Mouse (Mus musculus): Measurements from ENCODE around the gene Hmgb1. TPM values are rescaled to one million over a fixed set of nuclear protein-coding genes. Genes with fewer than 3 reads are reported as not detected.

The Hmgb1 gene
- polyA plus RNA-seq, 1 experiment: 760 TPM

GRCm38 (mm10) chr5:149071546-149071945 is 112.7 kb downstream of the Hmgb1 start:
- no peak for TF ChIP-seq GATA1 (IDR thresholded peaks at IDR 0.05; ENCODE audit: low read length)

- no peak for TF ChIP-seq GATA1 (IDR thresholded peaks at IDR 0.05; ENCODE audit: low read length)
Observed at GRCm38 (mm10) chr5:149068745-149069144, 115.5 kb downstream of the Hmgb1 start.

- TF ChIP-seq GATA1 (IDR thresholded peaks at IDR 0.05; ENCODE audit: low read length): no peak
Observed at GRCm38 (mm10) chr5:149068247-149068740, 116.0 kb downstream of the Hmgb1 start.

DNA sequence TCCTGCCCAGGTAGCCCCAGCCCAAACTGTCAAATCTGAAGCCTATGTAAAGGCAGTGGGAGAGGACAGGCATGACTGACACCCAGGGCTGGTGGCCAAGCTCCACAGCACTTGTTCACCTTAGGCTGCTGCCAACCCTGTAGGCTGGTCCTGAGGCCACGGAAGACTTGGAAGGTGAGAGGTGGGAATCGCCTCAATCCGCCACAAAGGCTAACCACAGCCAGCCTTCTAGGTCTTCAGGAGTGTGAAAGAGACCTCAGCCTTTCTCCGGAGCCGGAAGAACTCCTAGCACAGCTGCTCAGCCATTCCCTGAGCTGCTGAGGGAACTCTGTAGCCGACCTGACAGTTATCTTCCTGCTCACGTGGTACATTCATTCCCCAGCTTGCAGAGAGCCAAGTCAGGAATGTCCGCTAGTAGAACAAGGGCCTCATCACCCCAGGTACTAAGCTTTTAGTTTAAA is 116.8 kb downstream of the Hmgb1 start:
- TF ChIP-seq GATA1 (IDR thresholded peaks at IDR 0.05; ENCODE audit: low read length): no peak

DNA sequence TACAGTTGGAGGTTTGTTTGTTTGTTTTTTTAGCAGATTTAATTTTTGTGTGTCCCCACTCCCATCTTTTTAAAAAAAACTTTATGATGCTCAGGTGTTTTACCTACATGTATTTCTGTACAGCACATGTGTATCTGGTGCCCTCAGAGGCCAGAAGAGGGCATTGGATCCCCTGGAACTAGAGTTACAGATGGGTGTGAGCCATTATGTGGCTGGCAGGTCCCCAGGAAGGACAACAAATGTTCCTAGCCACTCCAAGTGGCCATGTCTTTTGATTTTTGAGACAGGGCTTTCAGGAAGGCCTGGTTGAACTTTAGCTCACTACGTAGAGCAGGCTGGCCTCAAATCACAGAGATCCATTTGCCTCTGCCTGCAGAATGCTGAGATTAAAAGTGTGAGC is 121.5 kb downstream of the Hmgb1 start:
- no peak for TF ChIP-seq GATA1 (IDR thresholded peaks at IDR 0.05; ENCODE audit: low read length)

- no peak for TF ChIP-seq GATA1 (IDR thresholded peaks at IDR 0.05; ENCODE audit: low read length)
Observed at GRCm38 (mm10) chr5:149053352-149054168, 130.7 kb downstream of the Hmgb1 start.

GRCm38 (mm10) chr5:149052421-149053338 is 131.6 kb downstream of the Hmgb1 start:
- no peak for TF ChIP-seq GATA1 (IDR thresholded peaks at IDR 0.05; ENCODE audit: low read length)

GRCm38 (mm10) chr5:149051571-149052420 is 132.5 kb downstream of the Hmgb1 start:
- TF ChIP-seq GATA1 (IDR thresholded peaks at IDR 0.05; ENCODE audit: low read length): no peak

GRCm38 (mm10) chr5:149051194-149051570 is 133.1 kb downstream of the Hmgb1 start:
- TF ChIP-seq GATA1 (IDR thresholded peaks at IDR 0.05; ENCODE audit: low read length): no peak

GRCm38 (mm10) chr5:149050588-149051160 is 133.6 kb downstream of the Hmgb1 start:
- no peak for TF ChIP-seq GATA1 (IDR thresholded peaks at IDR 0.05; ENCODE audit: low read length)

DNA sequence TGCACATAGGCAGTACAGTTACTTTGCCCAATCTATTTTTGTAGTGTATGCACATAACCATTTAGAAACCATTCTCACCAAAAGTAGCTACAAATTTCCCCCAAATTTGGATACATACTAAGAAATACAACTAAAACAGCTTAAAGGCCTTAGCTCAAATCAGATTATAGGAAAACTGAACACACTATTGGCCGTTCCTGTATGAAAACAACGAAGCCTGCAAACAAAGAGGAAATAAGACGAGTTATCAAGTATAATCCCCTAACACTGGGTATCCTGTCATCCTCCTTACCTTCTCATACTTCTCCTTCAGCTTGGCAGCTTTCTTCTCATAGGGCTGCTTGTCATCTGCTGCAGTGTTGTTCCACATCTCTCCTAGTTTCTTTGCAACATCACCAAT is 134.9 kb downstream of the Hmgb1 start:
- TF ChIP-seq GATA1 (IDR thresholded peaks at IDR 0.05; ENCODE audit: low read length): no peak

GRCm38 (mm10) chr5:149048961-149049360 is 135.3 kb downstream of the Hmgb1 start:
- no peak for TF ChIP-seq GATA1 (IDR thresholded peaks at IDR 0.05; ENCODE audit: low read length)

DNA sequence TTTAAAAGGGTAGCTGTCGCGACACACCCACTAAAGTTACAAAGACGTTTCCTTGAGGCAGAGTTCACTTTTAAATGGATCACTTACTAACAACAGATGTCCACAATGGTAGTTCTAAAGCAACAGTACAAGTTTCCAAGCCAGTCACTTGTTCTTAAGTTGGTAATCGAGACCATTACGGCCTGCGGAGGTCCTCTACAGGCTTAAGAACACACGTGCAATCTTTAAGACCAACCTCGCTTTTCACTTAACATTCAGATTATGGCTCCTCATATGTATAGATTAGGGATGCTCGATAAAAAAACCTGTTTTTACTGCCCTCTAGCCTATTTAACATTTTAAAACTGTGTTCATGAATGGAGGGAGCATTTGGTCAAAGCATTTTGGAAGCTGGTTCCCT is 137.6 kb downstream of the Hmgb1 start:
- no peak for TF ChIP-seq GATA1 (IDR thresholded peaks at IDR 0.05; ENCODE audit: low read length)

GRCm38 (mm10) chr5:149045470-149046085 is 138.7 kb downstream of the Hmgb1 start:
- no peak for TF ChIP-seq GATA1 (IDR thresholded peaks at IDR 0.05; ENCODE audit: low read length)

Data from G1E-ER4 (cell line).